Mouse (Mus musculus) E14TG2a.4 (cell line): Measurements from ENCODE around the gene Abhd17c.
"Not testable (repeated sequence)": the region's sequence is repeated elsewhere in the genome, so short reads cannot be mapped to it uniquely, and the experiment has no call there.

ENCODE experiments used
- H3K27me3 ChIP-seq: 2 replicates; pipeline ENCODE4 v1.6.1; 2014; ENCODE audit warnings: low read length, control low read depth; ENCODE audit not compliant: insufficient read depth
- H3K36me3 ChIP-seq: 2 replicates; pipeline ENCODE4 v1.6.1; 2014; ENCODE audit warnings: low read length, control low read depth; ENCODE audit not compliant: insufficient read depth
- H3K4me1 ChIP-seq: replicated peaks from 2 replicates; pipeline ENCODE4 v1.6.1; 2014; ENCODE audit warnings: low read depth, low read length, control low read depth
- H3K4me3 ChIP-seq: replicated peaks from 2 replicates; pipeline ENCODE4 v1.5.1; 2014; ENCODE audit warnings: mild to moderate bottlenecking, low read length
- H3K9me3 ChIP-seq: 2 replicates; pipeline ENCODE4 v1.6.1; 2014; ENCODE audit warnings: low read length, control low read depth
- CTCF ChIP-seq: conservative IDR thresholded peaks from 2 replicates; pipeline ENCODE4 v1.5.1; 2014; ENCODE audit warnings: low read length
- NANOG ChIP-seq: IDR thresholded peaks from 2 replicates; pipeline ENCODE4 v1.6.1; 2014; ENCODE audit warnings: borderline replicate concordance, low read length, mixed read lengths
- POU5F1 ChIP-seq: IDR thresholded peaks from 2 replicates; pipeline ENCODE4 v1.6.1; 2014; ENCODE audit warnings: low read length, borderline replicate concordance

The Abhd17c gene

DNA sequence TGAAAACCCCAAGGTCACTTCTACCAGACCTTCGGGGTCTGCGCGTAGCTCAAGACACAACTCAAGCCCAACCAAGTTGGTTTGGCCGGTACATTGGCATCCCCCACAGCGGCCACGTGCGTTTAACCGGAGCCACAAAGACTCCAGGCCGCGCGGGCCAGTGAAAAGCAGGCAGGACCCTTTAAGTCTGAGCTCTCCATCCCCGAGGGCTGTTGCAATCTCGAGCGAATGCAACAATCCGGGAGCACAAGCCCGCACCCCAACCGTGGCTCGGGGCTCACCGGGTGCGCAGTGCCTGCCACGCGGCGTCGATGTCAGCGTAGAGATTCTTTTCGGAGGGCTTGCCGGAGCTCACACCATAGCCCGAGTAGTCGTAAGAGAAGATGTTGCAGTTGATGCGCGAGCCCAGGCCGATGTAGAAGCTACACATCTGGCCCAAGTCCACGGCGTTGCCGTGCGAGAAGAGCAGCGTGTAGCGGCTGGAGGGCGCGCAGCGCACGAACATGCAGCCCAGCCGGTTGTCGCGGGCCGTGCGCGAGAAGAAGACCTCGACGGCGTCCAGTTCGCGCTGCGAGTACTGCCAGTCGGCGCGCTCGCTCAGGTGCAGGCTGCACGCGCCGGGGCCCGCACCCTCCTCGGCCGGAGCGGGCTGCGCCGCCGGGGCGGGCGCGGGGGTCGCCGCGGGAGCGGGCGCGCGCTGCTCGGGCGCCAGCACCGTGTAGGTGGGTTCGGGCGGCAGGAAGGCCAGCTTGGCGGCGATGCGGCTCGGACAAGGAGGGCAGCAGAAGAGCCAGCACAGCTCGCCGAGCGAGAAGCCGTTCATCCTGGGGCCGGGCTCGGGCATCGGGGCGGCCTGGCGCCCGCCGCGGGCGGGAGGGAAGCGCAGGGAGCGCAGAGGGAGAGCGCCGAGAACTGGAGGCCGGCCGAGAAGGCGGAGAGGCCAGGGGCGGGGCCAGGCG lies at the start of gene Abhd17c:
TSS of gene Abhd17c (minus strand) at position 893 of the 959 bp plus-strand sequence.
- TF ChIP-seq CTCF, result no peak
- no peak for TF ChIP-seq POU5F1
- TF ChIP-seq NANOG, result no peak
- no peaks in the 10 kb centered on the region for H3K27me3 ChIP-seq
- H3K4me1 ChIP-seq, result peaks cover 62% of the 10 kb centered on the region
- H3K4me3 ChIP-seq, result peak within 1 kb of the TSS; percentile 91
- H3K36me3 ChIP-seq, result peaks cover 26% of the 10 kb centered on the region
- no peaks in the 10 kb centered on the region for H3K9me3 ChIP-seq

DNA sequence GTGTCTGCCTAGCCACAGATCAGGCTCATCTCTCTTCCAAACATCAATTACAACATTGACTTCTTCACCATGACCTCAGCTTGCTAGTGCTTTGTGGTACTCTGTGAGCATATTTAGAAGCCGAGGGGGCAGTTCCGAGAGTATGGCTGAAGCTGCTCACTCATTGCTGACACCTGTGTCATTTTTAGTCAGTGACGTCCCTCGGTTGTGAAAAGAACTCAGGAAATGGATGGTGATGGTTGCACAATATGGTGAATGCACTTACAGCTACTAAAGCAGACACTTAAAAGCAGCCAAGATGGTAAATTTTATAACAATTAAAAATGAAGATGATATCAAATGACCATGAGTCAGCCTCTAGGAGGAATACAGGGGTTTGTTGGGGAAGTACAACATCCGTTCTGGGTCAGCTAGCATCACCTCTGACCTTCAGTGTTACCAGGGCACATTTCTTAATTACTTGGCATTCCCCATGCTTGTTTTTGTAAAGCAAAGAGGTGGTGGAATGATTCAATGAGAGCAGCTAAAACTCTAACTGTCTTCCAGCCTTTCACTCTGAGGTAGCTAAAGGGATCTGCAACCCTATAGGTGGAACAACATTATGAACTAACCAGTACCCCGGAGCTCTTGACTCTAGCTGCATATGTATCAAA lies 45.6 kb upstream of the Abhd17c start:
- Histone ChIP-seq H3K4me1 (no peaks in the 10 kb centered on the region), H3K4me3 (no peak overlapping the region), H3K36me3 (no peaks in the 10 kb centered on the region), H3K27me3 (no peaks in the 10 kb centered on the region), H3K9me3 (0 out of 2 replicates have a peak, but pooled peaks cover 2% of the 10 kb centered on the region)
- TF ChIP-seq POU5F1 (no peak), CTCF (no peak), NANOG (no peak)

GRCm38 (mm10) chr7:84196221-84196620 lies 44.5 kb upstream of the Abhd17c start:
- no peaks in the 10 kb centered on the region for H3K4me1 ChIP-seq
- H3K36me3 ChIP-seq, result no peaks in the 10 kb centered on the region
- H3K27me3 ChIP-seq, result no peaks in the 10 kb centered on the region
- H3K9me3 ChIP-seq, result 0 out of 2 replicates have a peak, but pooled peaks cover 2% of the 10 kb centered on the region
- no peak for TF ChIP-seq POU5F1
- TF ChIP-seq NANOG, result no peak
- no peak for TF ChIP-seq CTCF
- H3K4me3 ChIP-seq, result no peak overlapping the region

DNA sequence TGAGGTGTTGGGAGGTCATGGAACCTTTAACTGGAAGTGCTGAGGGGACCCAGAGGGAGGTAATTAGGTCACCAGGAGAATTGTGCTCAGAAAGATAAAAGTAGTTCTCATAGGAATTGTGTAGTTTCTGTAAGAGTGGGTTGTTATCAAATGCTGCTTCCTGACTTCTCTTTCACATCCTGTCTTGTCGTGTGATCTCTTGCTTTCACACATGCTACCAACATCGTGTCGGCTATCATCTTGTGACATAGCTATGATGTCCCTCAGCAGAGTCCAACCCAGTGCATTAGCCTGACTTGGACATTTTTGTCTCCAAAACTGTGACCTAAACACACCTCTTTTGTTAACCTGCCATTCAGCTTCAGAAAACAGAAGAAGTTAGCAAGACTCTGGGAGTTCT lies 40.6 kb upstream of the Abhd17c start:
- Histone ChIP-seq H3K9me3 (0 out of 2 replicates have a peak, but pooled peaks cover 2% of the 10 kb centered on the region), H3K4me3 (no peak overlapping the region), H3K4me1 (no peaks in the 10 kb centered on the region), H3K27me3 (no peaks in the 10 kb centered on the region), H3K36me3 (no peaks in the 10 kb centered on the region)
- TF ChIP-seq CTCF (no peak), NANOG (no peak), POU5F1 (no peak)

GRCm38 (mm10) chr7:84191476-84191875 lies 39.8 kb upstream of the Abhd17c start:
- no peak overlapping the region for H3K4me3 ChIP-seq
- TF ChIP-seq POU5F1, result no peak
- TF ChIP-seq NANOG, result no peak
- no peak for TF ChIP-seq CTCF
- H3K9me3 ChIP-seq, result 0 out of 2 replicates have a peak, but pooled peaks cover 2% of the 10 kb centered on the region
- no peaks in the 10 kb centered on the region for H3K36me3 ChIP-seq
- H3K4me1 ChIP-seq, result no peaks in the 10 kb centered on the region
- no peaks in the 10 kb centered on the region for H3K27me3 ChIP-seq

GRCm38 (mm10) chr7:84188196-84188595 lies 36.5 kb upstream of the Abhd17c start:
- TF ChIP-seq CTCF, result no peak
- no peak for TF ChIP-seq POU5F1
- no peaks in the 10 kb centered on the region for H3K27me3 ChIP-seq
- H3K4me1 ChIP-seq, result no peaks in the 10 kb centered on the region
- 0 out of 2 replicates have a peak, but pooled peaks cover 2% of the 10 kb centered on the region for H3K9me3 ChIP-seq
- H3K36me3 ChIP-seq, result no peaks in the 10 kb centered on the region
- H3K4me3 ChIP-seq, result no peak overlapping the region

GRCm38 (mm10) chr7:84185196-84185595 lies 33.5 kb upstream of the Abhd17c start:
- TF ChIP-seq POU5F1 (no peak), CTCF (no peak), NANOG (no peak)
- no peaks in the 10 kb centered on the region for H3K27me3 ChIP-seq
- H3K4me1 ChIP-seq, result no peaks in the 10 kb centered on the region
- no peaks in the 10 kb centered on the region for H3K9me3 ChIP-seq
- H3K4me3 ChIP-seq, result no peak overlapping the region
- no peaks in the 10 kb centered on the region for H3K36me3 ChIP-seq

GRCm38 (mm10) chr7:84184703-84185102 lies 33.0 kb upstream of the Abhd17c start:
- TF ChIP-seq POU5F1 (no peak), NANOG (no peak), CTCF (no peak)
- H3K9me3 ChIP-seq, result no peaks in the 10 kb centered on the region
- no peaks in the 10 kb centered on the region for H3K4me1 ChIP-seq
- no peaks in the 10 kb centered on the region for H3K36me3 ChIP-seq
- no peaks in the 10 kb centered on the region for H3K27me3 ChIP-seq
- H3K4me3 ChIP-seq, result no peak overlapping the region

- H3K27me3 ChIP-seq, H3K36me3 ChIP-seq, H3K9me3 ChIP-seq, H3K4me1 ChIP-seq, H3K4me3 ChIP-seq: not testable (repeated sequence)
Observed at GRCm38 (mm10) chr7:84178809-84179208, 27.1 kb upstream of the Abhd17c start.
